Mouse (Mus musculus) kidney, adult 2 months (tissue): ENCODE measurements at regions not wholly inside any gene's neighbourhood (a gene's known extent, or its start where the extent isn't known, plus 50 kb on each side); places are given as distances from the start of the nearest gene placed in this dataset.

Source experiments
- CTCF ChIP-seq: fragments of 200-500 bp; conservative IDR thresholded peaks from 2 replicates; pipeline ENCODE4 v1.5.1; 2011; ENCODE audit warnings: low read depth, mild to moderate bottlenecking, control low read depth, low read length, moderate library complexity, mixed read lengths; ENCODE audit not compliant: insufficient read depth, insufficient read length
- POLR2A ChIP-seq: fragments of 200-500 bp; IDR thresholded peaks from one replicate; pipeline ENCODE4 v1.6.1; 2011; ENCODE audit warnings: low read depth, low read length, control low read depth

GRCm38 (mm10) chr11:112501781-112502180 is 280.2 kb upstream of the Sox9 start:
- no peak for TF ChIP-seq POLR2A
- TF ChIP-seq CTCF, result no peak
